Mouse (Mus musculus) heart, embryonic 16.5 days (tissue): Measurements from ENCODE around the gene Gtf2ird2. TPM values are rescaled to one million over a fixed set of nuclear protein-coding genes. Genes with fewer than 3 reads are reported as not detected.

Experiments
- ATAC-seq: fragments of 200-750 bp; cut with Nextera tagmentation; replicated peaks from 2 replicates; pipeline ENCODE4 v1.8.0; 2017; ENCODE audit warnings: moderate number of reproducible peaks; ENCODE audit not compliant: insufficient read depth, low FRiP score; ENCODE audit errors: extremely low read depth
- H3K27ac ChIP-seq: fragments of 300-500 bp; sonication (generic); 2 replicates; pipeline ENCODE4 v1.5.1; 2014; ENCODE audit warnings: mild to moderate bottlenecking, low read length, control low read depth, moderate library complexity
- H3K27me3 ChIP-seq: fragments of 300-500 bp; sonication (generic); 2 replicates; pipeline ENCODE4 v1.6.1; 2014; ENCODE audit warnings: low read length, mixed read lengths; ENCODE audit not compliant: control insufficient read depth, insufficient read depth
- H3K36me3 ChIP-seq: fragments of 300-500 bp; sonication (generic); 2 replicates; pipeline ENCODE4 v1.6.1; 2014; ENCODE audit not compliant: control insufficient read depth, insufficient read depth
- H3K4me1 ChIP-seq: fragments of 300-500 bp; sonication (generic); 2 replicates; pipeline ENCODE4 v1.6.1; 2014; ENCODE audit warnings: low read length, mixed read lengths; ENCODE audit not compliant: control insufficient read depth, insufficient read depth
- H3K4me2 ChIP-seq: fragments of 300-500 bp; sonication (generic); 2 replicates; pipeline ENCODE4 v1.6.1; 2014; ENCODE audit warnings: low read depth, mild to moderate bottlenecking, control low read depth, low read length
- H3K4me3 ChIP-seq: fragments of 300-500 bp; sonication (generic); 2 replicates; pipeline ENCODE4 v1.5.1; 2014; ENCODE audit warnings: mild to moderate bottlenecking, control low read depth, low read length
- H3K9ac ChIP-seq: fragments of 300-500 bp; sonication (generic); 2 replicates; pipeline ENCODE4 v1.6.1; 2014; ENCODE audit warnings: low read length, control low read depth
- H3K9me3 ChIP-seq: fragments of 300-500 bp; sonication (generic); replicated peaks from 2 replicates; pipeline ENCODE4 v1.6.1; 2016; ENCODE audit warnings: low read length; ENCODE audit not compliant: control insufficient read depth
- WGBS: fragments of 180-500 bp; shearing (Covaris S2); extraction: QIAGEN DNeasy Blood & Tissue Kit; methylation state at CpG from one replicate; pipeline ENCODE4 v1.1.7; 2014; 5-methylcytosine and 5-hydroxymethylcytosine counted together
- polyA plus RNA-seq: library from polyadenylated mRNA; unstranded; fragments of >200 nt; fragmentation: Nextera tagmentation; extraction: Ambion mirVana; gene quantifications from 2 replicates; pipeline ENCODE4 v1.2.1, GENCODE M21; 2015

Gene Gtf2ird2
- polyA plus RNA-seq, 1 experiment from 2014 or later: 5.0 TPM

DNA sequence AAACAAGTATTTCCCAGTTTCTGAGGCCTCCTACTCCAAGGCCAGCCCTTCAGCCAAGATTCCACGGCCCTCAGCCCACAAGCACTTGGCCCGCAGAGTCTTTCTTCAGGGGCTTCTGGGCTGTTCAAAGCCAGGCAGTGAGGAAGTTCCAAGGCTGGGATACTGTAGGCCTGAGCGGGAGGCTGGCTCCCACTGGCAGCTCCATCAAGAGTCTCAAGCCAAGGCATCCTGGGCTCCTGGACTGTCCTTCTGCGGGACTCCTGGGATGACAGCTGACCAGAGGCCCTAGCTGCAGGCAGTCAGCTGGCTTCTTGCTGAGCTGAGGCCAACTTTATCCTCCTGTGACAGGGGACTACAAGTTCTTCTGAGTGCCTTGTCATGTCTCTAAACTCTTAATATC lies 35.7 kb upstream of the Gtf2ird2 start:
- H3K9ac ChIP-seq: no peak overlapping the region
- H3K4me1 ChIP-seq: peaks cover 5% of the 10 kb centered on the region
- peaks cover 31% of the 10 kb centered on the region for H3K36me3 ChIP-seq
- H3K9me3 ChIP-seq: peaks cover 4% of the 10 kb centered on the region; the same call in 1 of the 2 replicates
- H3K4me3 ChIP-seq: no peak overlapping the region
- no peak for ATAC-seq
- 78% methylated on average over 4 of the region's 4 CpGs for WGBS
- no peak overlapping the region for H3K4me2 ChIP-seq
- H3K27ac ChIP-seq: no peak overlapping the region
- no peaks in the 10 kb centered on the region for H3K27me3 ChIP-seq

DNA sequence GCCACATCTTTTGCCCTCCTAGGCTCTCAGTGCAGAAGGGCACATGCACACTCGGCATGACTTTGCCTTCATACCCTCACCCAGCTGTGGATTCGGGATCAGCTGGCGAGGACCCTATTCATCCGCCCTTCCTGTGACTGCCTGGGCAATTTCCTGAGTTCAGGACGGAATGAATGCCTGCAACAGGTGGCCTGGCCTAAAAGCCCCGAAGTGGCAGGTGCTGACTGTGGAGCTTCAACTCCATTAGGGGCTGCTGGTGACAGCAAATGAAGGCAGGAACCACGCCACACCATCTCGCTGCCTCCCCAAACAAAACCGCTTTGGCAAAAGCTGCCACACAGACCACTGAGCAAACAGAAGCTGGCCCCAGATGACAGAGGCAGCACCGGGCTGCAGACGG lies 31.9 kb upstream of the Gtf2ird2 start:
- H3K36me3 ChIP-seq: peaks cover 48% of the 10 kb centered on the region
- no peak overlapping the region for H3K4me2 ChIP-seq
- H3K27me3 ChIP-seq: no peaks in the 10 kb centered on the region
- no peak for ATAC-seq
- H3K4me3 ChIP-seq: no peak overlapping the region
- no peaks in the 10 kb centered on the region; the same call in 1 of the 2 replicates for H3K9me3 ChIP-seq
- no peak overlapping the region for H3K9ac ChIP-seq
- 86% methylated on average over 11 of the region's 11 CpGs for WGBS
- H3K27ac ChIP-seq: no peak overlapping the region
- peaks cover 5% of the 10 kb centered on the region for H3K4me1 ChIP-seq

DNA sequence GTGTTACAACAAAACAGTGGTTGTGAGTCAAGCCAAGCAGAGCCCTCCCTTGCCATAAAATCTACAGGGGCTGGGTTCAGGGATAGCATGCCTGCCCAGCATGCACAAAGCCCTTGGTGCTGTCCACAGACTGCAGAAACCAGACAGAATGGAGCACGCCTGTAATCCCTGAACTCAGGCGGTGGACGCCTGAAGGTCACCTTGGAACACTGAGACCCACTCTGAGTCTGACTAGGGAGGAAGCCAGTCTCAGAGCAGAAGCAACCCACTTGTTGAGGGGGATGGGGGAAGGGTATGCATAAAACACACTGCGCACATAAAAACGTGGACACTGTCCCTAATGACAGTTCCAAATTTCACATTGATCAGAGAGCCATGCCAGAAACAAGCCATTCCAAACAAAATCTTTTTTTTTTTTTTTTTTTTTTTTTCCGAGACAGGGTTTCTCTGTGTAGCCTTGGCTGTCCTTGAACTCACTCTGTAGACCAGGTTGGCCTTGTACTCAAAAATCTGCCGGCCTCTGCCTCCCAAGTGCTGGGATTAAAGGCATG lies 27.8 kb upstream of the Gtf2ird2 start:
- Histone ChIP-seq H3K4me2 (no peak overlapping the region), H3K4me3 (no peak overlapping the region), H3K27ac (no peak overlapping the region), H3K4me1 (no peaks in the 10 kb centered on the region), H3K9ac (no peak overlapping the region), H3K9me3 (no peaks in the 10 kb centered on the region), H3K27me3 (no peaks in the 10 kb centered on the region), H3K36me3 (peaks cover 43% of the 10 kb centered on the region)
- no peak for ATAC-seq
- WGBS: 72% methylated on average over 7 of the region's 7 CpGs

DNA sequence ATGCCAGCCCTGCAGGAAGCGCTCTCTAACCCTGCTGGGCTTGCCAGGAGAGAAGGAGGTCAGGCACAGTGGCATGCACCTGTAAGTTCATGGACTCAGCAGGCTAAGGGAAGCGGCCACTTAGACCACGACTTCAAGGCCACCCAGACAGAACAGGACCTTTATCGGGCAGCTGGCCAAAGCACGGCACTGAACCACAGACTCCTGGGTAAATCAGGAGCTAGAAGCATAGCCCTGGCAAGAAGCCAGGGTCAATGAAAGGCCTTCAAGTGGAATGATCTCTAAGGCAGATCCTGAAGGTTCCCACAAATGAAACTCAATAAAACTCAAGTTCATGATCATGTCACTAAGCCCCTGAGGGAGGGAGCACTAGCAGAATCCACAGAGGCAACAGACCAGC lies 19.1 kb upstream of the Gtf2ird2 start:
- H3K36me3 ChIP-seq: peaks cover 14% of the 10 kb centered on the region; the same call in 1 of the 2 replicates
- 32% methylated on average over 5 of the region's 5 CpGs for WGBS
- H3K27ac ChIP-seq: no peak overlapping the region
- H3K4me1 ChIP-seq: peaks cover 6% of the 10 kb centered on the region
- ATAC-seq: no peak
- no peak overlapping the region for H3K4me3 ChIP-seq
- no peak overlapping the region for H3K4me2 ChIP-seq
- no peak overlapping the region for H3K9ac ChIP-seq
- H3K9me3 ChIP-seq: no peaks in the 10 kb centered on the region
- H3K27me3 ChIP-seq: no peaks in the 10 kb centered on the region

DNA sequence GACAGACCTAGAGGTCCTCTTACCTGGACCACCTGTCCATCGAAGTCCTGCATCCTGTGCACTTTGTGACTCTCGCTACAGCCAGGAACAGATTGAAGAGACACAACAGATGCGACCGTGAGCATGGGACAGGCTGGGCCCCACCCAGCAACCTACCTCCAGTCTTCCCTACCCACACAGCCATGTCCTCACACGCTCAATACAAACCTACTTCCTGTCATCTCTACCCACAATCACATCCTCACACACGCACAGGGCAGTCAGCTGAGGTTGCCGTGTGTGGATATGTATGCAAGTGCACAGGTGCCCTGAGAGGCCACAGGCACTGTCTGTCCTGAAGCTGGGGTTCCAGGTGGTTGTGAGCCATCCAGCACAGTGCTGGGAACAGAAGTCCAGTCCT lies 17.2 kb upstream of the Gtf2ird2 start:
- peaks cover 6% of the 10 kb centered on the region for H3K4me1 ChIP-seq
- H3K4me2 ChIP-seq: no peak overlapping the region
- H3K9ac ChIP-seq: no peak overlapping the region
- ATAC-seq: no peak
- no peaks in the 10 kb centered on the region for H3K9me3 ChIP-seq
- H3K27me3 ChIP-seq: no peaks in the 10 kb centered on the region
- no peak overlapping the region for H3K27ac ChIP-seq
- peaks cover 13% of the 10 kb centered on the region for H3K36me3 ChIP-seq
- no peak overlapping the region for H3K4me3 ChIP-seq
- WGBS: 92% methylated on average over 7 of the region's 7 CpGs

DNA sequence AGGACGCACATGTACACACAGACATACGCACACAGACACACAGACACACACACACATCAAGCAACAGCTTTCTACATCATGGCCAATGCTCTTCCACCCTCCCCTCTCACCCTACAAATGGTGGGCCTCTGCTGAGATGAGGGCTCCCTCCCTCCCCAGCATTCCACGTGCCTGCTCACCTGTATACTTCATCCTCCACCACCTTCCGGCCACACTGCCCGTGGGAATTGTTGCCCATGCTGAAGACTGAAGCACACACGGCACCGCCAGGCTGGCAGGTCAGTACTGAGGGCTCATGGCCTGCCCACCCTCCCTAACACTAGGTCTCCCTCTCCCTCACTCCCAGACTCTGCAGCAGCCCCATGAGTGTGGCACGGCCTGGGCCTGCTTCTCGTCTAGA lies 15.8 kb upstream of the Gtf2ird2 start:
- H3K27me3 ChIP-seq: no peaks in the 10 kb centered on the region
- H3K4me1 ChIP-seq: peaks cover 6% of the 10 kb centered on the region
- H3K9me3 ChIP-seq: no peaks in the 10 kb centered on the region
- H3K27ac ChIP-seq: no peak overlapping the region
- no peak for ATAC-seq
- H3K36me3 ChIP-seq: peaks cover 10% of the 10 kb centered on the region
- H3K9ac ChIP-seq: no peak overlapping the region
- no peak overlapping the region for H3K4me3 ChIP-seq
- 91% methylated on average over 9 of the region's 9 CpGs for WGBS
- H3K4me2 ChIP-seq: no peak overlapping the region

DNA sequence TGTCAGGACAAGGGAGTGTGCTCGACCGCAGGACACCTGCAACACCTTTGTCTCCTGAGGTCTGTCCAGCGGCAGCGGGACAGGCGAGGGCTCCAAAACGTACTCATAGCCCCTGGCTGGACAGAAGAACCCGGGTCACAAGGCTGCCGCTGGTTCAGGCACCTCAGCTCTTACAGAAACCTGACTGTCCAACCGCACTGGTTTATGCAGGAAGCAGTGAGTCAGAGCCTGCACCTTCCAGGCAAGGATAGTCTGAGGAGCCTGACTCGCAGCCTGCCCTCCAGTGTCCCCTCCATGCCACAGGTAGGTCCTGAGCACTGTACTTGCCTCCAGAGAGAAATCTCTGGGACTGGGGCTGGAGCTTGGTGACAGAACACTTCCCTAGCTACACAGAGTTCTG lies 14.6 kb upstream of the Gtf2ird2 start:
- WGBS: 92% methylated on average over 10 of the region's 10 CpGs
- H3K4me3 ChIP-seq: no peak overlapping the region
- no peak overlapping the region for H3K4me2 ChIP-seq
- H3K27me3 ChIP-seq: no peaks in the 10 kb centered on the region
- H3K36me3 ChIP-seq: peaks cover 8% of the 10 kb centered on the region; the same call in 1 of the 2 replicates
- ATAC-seq: no peak
- H3K9me3 ChIP-seq: no peaks in the 10 kb centered on the region
- H3K9ac ChIP-seq: no peak overlapping the region
- no peak overlapping the region for H3K27ac ChIP-seq
- peaks cover 6% of the 10 kb centered on the region for H3K4me1 ChIP-seq

DNA sequence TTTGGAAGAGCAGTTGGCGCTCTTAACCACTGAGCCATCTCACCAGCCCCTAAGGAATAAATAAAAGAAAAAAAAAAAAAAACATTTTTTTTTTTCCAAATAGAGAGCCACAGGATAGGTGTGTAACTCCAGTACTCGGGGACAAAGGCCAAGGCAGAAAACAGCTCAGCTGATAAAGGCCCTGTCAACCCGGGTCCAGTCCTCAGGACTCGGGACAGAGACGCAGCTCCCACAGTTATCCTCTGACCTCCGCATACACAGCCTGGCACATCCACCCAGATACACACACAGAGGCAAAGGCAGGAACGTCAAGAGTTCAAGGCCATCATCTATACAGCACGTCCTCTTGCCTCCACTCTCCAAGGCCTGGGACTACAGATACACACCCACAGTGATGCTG lies 13.7 kb upstream of the Gtf2ird2 start:
- Histone ChIP-seq H3K4me1 (peaks cover 6% of the 10 kb centered on the region; the same call in 1 of the 2 replicates), H3K4me2 (no peak overlapping the region), H3K4me3 (no peak overlapping the region), H3K27ac (no peak overlapping the region), H3K9ac (no peak overlapping the region), H3K36me3 (peaks cover 8% of the 10 kb centered on the region; the same call in 1 of the 2 replicates), H3K9me3 (no peaks in the 10 kb centered on the region), H3K27me3 (no peaks in the 10 kb centered on the region)
- 92% methylated on average over 8 of the region's 8 CpGs for WGBS
- ATAC-seq: no peak

DNA sequence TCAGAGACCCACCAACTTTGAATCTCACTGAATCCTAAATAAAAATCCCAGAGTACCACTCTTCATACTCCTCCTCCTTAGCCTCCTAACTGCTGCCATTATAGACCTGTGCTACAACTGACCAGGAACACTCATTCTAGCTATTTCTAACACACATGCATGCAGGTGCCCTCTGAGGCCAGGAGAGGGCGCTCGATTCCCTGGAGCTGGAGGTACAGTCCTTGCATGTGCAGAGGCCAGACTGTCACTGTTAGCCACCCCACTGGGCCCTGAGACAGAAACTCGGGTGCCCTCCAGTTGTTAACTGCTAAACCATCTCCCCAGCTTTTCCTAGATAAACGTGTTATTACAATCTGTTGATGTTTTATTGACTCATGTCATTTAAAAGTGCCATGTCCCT lies 10.6 kb upstream of the Gtf2ird2 start:
- Histone ChIP-seq H3K9me3 (no peaks in the 10 kb centered on the region), H3K9ac (no peak overlapping the region), H3K36me3 (peaks cover 3% of the 10 kb centered on the region; the same call in 1 of the 2 replicates), H3K4me1 (peaks cover 15% of the 10 kb centered on the region), H3K4me2 (no peak overlapping the region), H3K4me3 (no peak overlapping the region), H3K27ac (no peak overlapping the region), H3K27me3 (no peaks in the 10 kb centered on the region)
- ATAC-seq: no peak
- WGBS: 43% methylated on average over 4 of the region's 4 CpGs
